ENCODE assay signal across 14 mouse cellular contexts in genomic region chr9:24770941-24771405, GRCm38 (mm10). TPM values are rescaled to one million over a fixed set of nuclear protein-coding genes. Genes with fewer than 3 reads are reported as not detected.
DNase-seq lines count a peak whose midpoint lies in the region; ATAC-seq and TF ChIP-seq lines count a peak whose summit lies in the region.
"Had no signal": no experiment of that assay in that cellular context is flagged by ENCODE, and none has a peak within 500 bp of the region (broad histone marks: within the 10 kb centered on the region; RNA-seq: fewer than 3 reads in every experiment).

No protein-coding gene starts in this region.

- peak overlapping the region; percentile 92 for H3K4me2 ChIP-seq in heart, embryonic 14.5 days (ENCODE audit: low read length)
- no peak overlapping the region for H3K4me2 ChIP-seq in midbrain, embryonic 11.5 days
- H3K4me2 ChIP-seq in midbrain, embryonic 14.5 days (ENCODE audit: low read length) = no peak overlapping the region
- H3K4me2 ChIP-seq in heart, postnatal 0 days (ENCODE audit: low read depth, low read length) = peak overlapping the region; percentile 66
- H3K4me2 ChIP-seq in liver, embryonic 15.5 days = peak overlapping the region; percentile 41; the same call in 1 of the 2 replicates

- H3K9ac ChIP-seq in heart, embryonic 14.5 days (ENCODE audit: low read length) = peak overlapping the region; percentile 100
- H3K9ac ChIP-seq in midbrain, embryonic 11.5 days (ENCODE audit: low read length) = no peak overlapping the region
- no peak overlapping the region for H3K9ac ChIP-seq in midbrain, embryonic 14.5 days (replicated peaks; ENCODE audit: low read length)
- H3K9ac ChIP-seq in heart, postnatal 0 days (replicated peaks; ENCODE audit: low read depth, low read length) = peak overlapping the region; percentile 89
- no peak overlapping the region for H3K9ac ChIP-seq in liver, embryonic 15.5 days

- H3K36me3 ChIP-seq in heart, embryonic 14.5 days (ENCODE audit: control insufficient read depth, insufficient read depth, low read length) = peaks cover 52% of the 10 kb centered on the region
- no peaks in the 10 kb centered on the region for H3K36me3 ChIP-seq in midbrain, embryonic 11.5 days (ENCODE audit: control insufficient read depth, insufficient read depth, low read length)
- H3K36me3 ChIP-seq in midbrain, embryonic 14.5 days (ENCODE audit: control insufficient read depth, insufficient read depth, low read length) = no peaks in the 10 kb centered on the region
- H3K36me3 ChIP-seq in heart, postnatal 0 days (replicated peaks; ENCODE audit: control insufficient read depth, insufficient read depth, low read length) = peaks cover 14% of the 10 kb centered on the region; the same call in 1 of the 2 replicates
- H3K36me3 ChIP-seq in liver, embryonic 15.5 days (replicated peaks) = no peaks in the 10 kb centered on the region

- ATAC-seq in heart, embryonic 14.5 days (ENCODE audit: insufficient number of reproducible peaks, insufficient read depth, low FRiP score, low read depth) = no peak
- ATAC-seq in midbrain, embryonic 11.5 days (ENCODE audit: low FRiP score) = no peak
- ATAC-seq in midbrain, embryonic 14.5 days (ENCODE audit: low FRiP score, low TSS enrichment) = no peak
- ATAC-seq in heart, postnatal 0 days (ENCODE audit: insufficient read depth, low read depth) = no peak
- ATAC-seq in liver, embryonic 15.5 days (ENCODE audit: insufficient read depth) = no peak
- ATAC-seq in erythroid progenitor cell, adult 5-6 weeks (replicated peaks; ENCODE audit: low FRiP score, poor library complexity, severe bottlenecking) = no peak

- WGBS in heart, embryonic 14.5 days = 4% methylated on average over 8 of the region's 8 CpGs
- WGBS in midbrain, embryonic 11.5 days = 6% methylated on average over 8 of the region's 8 CpGs
- WGBS in midbrain, embryonic 14.5 days = 3% methylated on average over 8 of the region's 8 CpGs
- WGBS in heart, postnatal 0 days = 5% methylated on average over 8 of the region's 8 CpGs
- WGBS in liver, embryonic 15.5 days (ENCODE audit: insufficient replicate concordance) = 4% methylated on average over 8 of the region's 8 CpGs

- H3K27ac ChIP-seq in heart, embryonic 14.5 days (replicated peaks in 1 of 2; ENCODE audit: control insufficient read depth in 1 of 2, insufficient read depth in 1 of 2, low read depth in 2 of 2, low read length in 2 of 2) = peak overlapping the region; percentile 97 to 99
- H3K27ac ChIP-seq in midbrain, embryonic 11.5 days (ENCODE audit: low read depth, low read length) = no peak overlapping the region
- H3K27ac ChIP-seq in midbrain, embryonic 14.5 days (replicated peaks; ENCODE audit: low read depth, low read length) = no peak overlapping the region
- H3K27ac ChIP-seq in heart, postnatal 0 days (ENCODE audit: low read depth) = peak overlapping the region; percentile 97
- no peak overlapping the region for H3K27ac ChIP-seq in liver, embryonic 15.5 days (replicated peaks)
- H3K27ac ChIP-seq: layer of hippocampus, adult 2 months had no signal

- H3K4me1 ChIP-seq in heart, embryonic 14.5 days (ENCODE audit: control insufficient read depth in 2 of 2, insufficient read depth in 2 of 2, low read length in 2 of 2) = peaks cover 0 to 16% of the 10 kb centered on the region in 2 experiments; a peak in 2 of 4 replicates
- H3K4me1 ChIP-seq in midbrain, embryonic 11.5 days (ENCODE audit: control insufficient read depth, insufficient read depth, low read length) = peaks cover 9% of the 10 kb centered on the region
- no peaks in the 10 kb centered on the region for H3K4me1 ChIP-seq in midbrain, embryonic 14.5 days (ENCODE audit: control insufficient read depth, insufficient read depth, low read length)
- H3K4me1 ChIP-seq in heart, postnatal 0 days (ENCODE audit: control insufficient read depth, insufficient read depth) = 0 out of 2 replicates have a peak, but pooled peaks cover 4% of the 10 kb centered on the region
- H3K4me1 ChIP-seq in liver, embryonic 15.5 days (replicated peaks) = peaks cover 9% of the 10 kb centered on the region; the same call in 1 of the 2 replicates

- H3K4me3 ChIP-seq in heart, embryonic 14.5 days (ENCODE audit: control insufficient read depth in 1 of 2, insufficient read depth in 1 of 2, low read depth in 1 of 2, low read length in 2 of 2) = peak overlapping the region; percentile 88 to 96
- H3K4me3 ChIP-seq in midbrain, embryonic 11.5 days (ENCODE audit: low read depth, low read length) = no peak overlapping the region
- no peak overlapping the region for H3K4me3 ChIP-seq in midbrain, embryonic 14.5 days (replicated peaks; ENCODE audit: low read depth, low read length)
- H3K4me3 ChIP-seq in heart, postnatal 0 days (ENCODE audit: low read depth, low read length) = peak overlapping the region; percentile 64
- H3K4me3 ChIP-seq in liver, embryonic 15.5 days (replicated peaks) = peak overlapping the region; percentile 17; the same call in 1 of the 2 replicates
- H3K4me3 ChIP-seq: layer of hippocampus, adult 2 months had no signal

- no peak for DNase-seq in heart, postnatal 14 days
- peak; percentile 94 for DNase-seq in midbrain, embryonic 11.5 days (ENCODE audit: low spot score, missing footprints)
- DNase-seq in midbrain, embryonic 14.5 days = no peak
- DNase-seq in heart, postnatal 0 days (ENCODE audit: low spot score) = no peak
- DNase-seq: adrenal gland, postnatal 25 days; cerebellum, adult 18-20 months; gastrocnemius, postnatal 14 days; kidney, adult 11 months had no signal

- intact Hi-C loops in heart, postnatal 14 days (cut with DNase I) = loop anchor here (5.0 kb wide), 1 partner anchor 256 kb away; no protein-coding TSS in a partner anchor

- no peaks in the 10 kb centered on the region for H3K27me3 ChIP-seq in heart, embryonic 14.5 days (ENCODE audit: control insufficient read depth, insufficient read depth, low read length)
- H3K27me3 ChIP-seq in midbrain, embryonic 11.5 days (ENCODE audit: control insufficient read depth, insufficient read depth, low read length) = peaks cover 82% of the 10 kb centered on the region
- peaks cover 89% of the 10 kb centered on the region for H3K27me3 ChIP-seq in midbrain, embryonic 14.5 days (ENCODE audit: control insufficient read depth, insufficient read depth, low read length)
- no peaks in the 10 kb centered on the region for H3K27me3 ChIP-seq in heart, postnatal 0 days (ENCODE audit: control insufficient read depth, insufficient read depth, low read length)
- peaks cover 76% of the 10 kb centered on the region for H3K27me3 ChIP-seq in liver, embryonic 15.5 days

- H3K9me3 ChIP-seq in heart, embryonic 14.5 days (ENCODE audit: control insufficient read depth, low read length) = no peaks in the 10 kb centered on the region
- no peaks in the 10 kb centered on the region for H3K9me3 ChIP-seq in midbrain, embryonic 11.5 days (ENCODE audit: control insufficient read depth, low read length)
- H3K9me3 ChIP-seq in midbrain, embryonic 14.5 days (ENCODE audit: control insufficient read depth, low read length) = no peaks in the 10 kb centered on the region
- H3K9me3 ChIP-seq in heart, postnatal 0 days (replicated peaks; ENCODE audit: control insufficient read depth, low read length) = no peaks in the 10 kb centered on the region
- no peaks in the 10 kb centered on the region for H3K9me3 ChIP-seq in liver, embryonic 15.5 days (replicated peaks)

- no peak for TF ChIP-seq CTCF in heart, postnatal 0 days (IDR thresholded peaks at IDR 0.05; ENCODE audit: low read depth)

- TF ChIP-seq EP300 in heart, postnatal 0 days (IDR thresholded peaks at IDR 0.05; ENCODE audit: low read depth) = no peak

RNA-seq across cellular contexts. Expression of gene Tbx20, which starts 3.1 kb away (rescaled TPM):
- polyA plus RNA-seq in heart, embryonic 14.5 days (2014; fragmentation: Nextera tagmentation; extraction: Ambion mirVana) = 69.0 and 80.6 TPM in 2 replicates
- 100 to 1,000 TPM; 115 to 118 TPM for total RNA-seq in heart, postnatal 14 days (2021)
- 0.07 and 0.08 TPM in 2 replicates for polyA plus RNA-seq in midbrain, embryonic 11.5 days (2014; fragmentation: Nextera tagmentation; extraction: Ambion mirVana)
- 0.05 TPM in 1 of 2 replicates, not detected in the other for polyA plus RNA-seq in midbrain, embryonic 14.5 days (2014; fragmentation: Nextera tagmentation; extraction: Ambion mirVana)
- 500 and 554 TPM in 2 replicates for total RNA-seq in heart, postnatal 0 days (2014; rRNA removed; ENCODE audit: low replicate concordance)
- polyA plus RNA-seq in heart, postnatal 0 days (2015; fragmentation: Nextera tagmentation; extraction: Ambion mirVana) = 36.9 and 51.2 TPM in 2 replicates
- polyA plus RNA-seq in liver, embryonic 15.5 days (2015; fragmentation: Nextera tagmentation; extraction: Ambion mirVana) = 0.38 and 0.61 TPM in 2 replicates
- not detected in 2 replicates for total RNA-seq in erythroid progenitor cell, adult 5-6 weeks (2015; ENCODE audit: low replicate concordance)
- not detected in 2 replicates for total RNA-seq in erythroid progenitor cell, adult 5-6 weeks (2017; ENCODE audit: low replicate concordance)
- total RNA-seq: gastrocnemius, postnatal 14 days; layer of hippocampus, adult 2 months; left cerebral cortex, postnatal 25 days had no signal
- polyA plus RNA-seq: small intestine, adult 2 months had no signal

Comparison
In these comparisons a context has a peak if more than half of its experiments do, and no peak if none do; other contexts are left out.
1. H3K27ac ChIP-seq: peak in heart, embryonic 14.5 days (2 of 2) and heart, postnatal 0 days (single experiment); none in midbrain, embryonic 11.5 days (single experiment), midbrain, embryonic 14.5 days (single experiment) and liver, embryonic 15.5 days (single experiment).
2. H3K4me2 ChIP-seq: peak in heart, embryonic 14.5 days (single experiment), heart, postnatal 0 days (single experiment) and liver, embryonic 15.5 days (single experiment); none in midbrain, embryonic 11.5 days (single experiment) and midbrain, embryonic 14.5 days (single experiment).
3. H3K4me3 ChIP-seq: peak in heart, embryonic 14.5 days (2 of 2), heart, postnatal 0 days (single experiment) and liver, embryonic 15.5 days (single experiment); none in midbrain, embryonic 11.5 days (single experiment) and midbrain, embryonic 14.5 days (single experiment).
4. H3K9ac ChIP-seq: peak in heart, embryonic 14.5 days (single experiment) and heart, postnatal 0 days (single experiment); none in midbrain, embryonic 11.5 days (single experiment), midbrain, embryonic 14.5 days (single experiment) and liver, embryonic 15.5 days (single experiment).
5. RNA of gene Tbx20, which starts 3.1 kb away (polyA plus RNA-seq): 69.0 to 80.6 TPM in heart, embryonic 14.5 days and 36.9 to 51.2 TPM in heart, postnatal 0 days; 0.38 to 0.61 TPM in liver, embryonic 15.5 days, 0.07 to 0.08 TPM in midbrain, embryonic 11.5 days and 0.05 TPM in midbrain, embryonic 14.5 days; every median in the first group is over 10 times any median in the second.